Mouse (Mus musculus): ENCODE data around the gene Pak2.
"Not testable (repeated sequence)": the region's sequence is repeated elsewhere in the genome, so short reads cannot be mapped to it uniquely, and the experiment has no call there.

GRCm38 (mm10) chr16:32070070-32070469 is 9.1 kb downstream of the Pak2 start:
- not testable (repeated sequence) for TF ChIP-seq POLR2A (IDR thresholded peaks at IDR 0.05; ENCODE audit: low read depth, low read length); CTCF (IDR thresholded peaks at IDR 0.05; ENCODE audit: extremely low read depth, insufficient read length, insufficient replicate concordance, low read depth, low read length)
